Mouse (Mus musculus): Measurements from ENCODE around the gene Khk. TPM values are rescaled to one million over a fixed set of nuclear protein-coding genes. Genes with fewer than 3 reads are reported as not detected.

The Khk gene
- polyA plus RNA-seq, 1 experiment from 2014 or later = 32.5 TPM

GRCm38 (mm10) chr5:30913060-30913841 is 8.0 kb upstream of the Khk start, which contains the start of gene Emilin1:
Emilin1 (plus strand) TSS chr5:30913402.
- peak; percentile 50 for DNase-seq (ENCODE audit: low spot score)

- peak; percentile 15 for DNase-seq (ENCODE audit: low spot score)
These were observed 7.1 kb upstream of the Khk start for GRCm38 (mm10) chr5:30914101-30914635.

- DNase-seq (ENCODE audit: low spot score) = no peak
These were observed 6.4 kb upstream of the Khk start for GRCm38 (mm10) chr5:30914849-30915248.

DNA sequence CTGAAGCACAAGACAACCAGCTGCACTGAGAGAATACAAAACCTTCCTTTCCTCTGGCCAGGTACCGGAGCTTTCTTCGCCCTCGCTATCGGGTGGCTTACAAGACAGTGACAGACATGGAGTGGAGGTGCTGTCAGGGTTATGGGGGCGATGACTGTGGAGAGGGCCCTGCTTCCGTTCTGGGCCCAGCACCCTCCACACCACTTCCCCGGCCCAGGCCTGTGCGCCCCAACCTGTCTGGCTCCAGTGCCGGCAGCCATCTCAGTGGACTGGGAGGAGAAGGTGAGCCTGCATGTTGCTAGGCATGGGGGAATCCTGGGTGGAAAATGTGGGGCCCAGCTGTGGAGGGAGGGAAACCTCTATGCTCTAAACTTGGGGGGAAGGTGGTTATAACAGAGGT is 5.8 kb upstream of the Khk start:
- peak; percentile 46 for DNase-seq (ENCODE audit: low spot score)

GRCm38 (mm10) chr5:30915974-30916433 is 5.2 kb upstream of the Khk start:
- peak; percentile 80 for DNase-seq (ENCODE audit: low spot score)

- DNase-seq (ENCODE audit: low spot score) = no peak
These were observed 4.4 kb upstream of the Khk start for GRCm38 (mm10) chr5:30916841-30917240.

DNA sequence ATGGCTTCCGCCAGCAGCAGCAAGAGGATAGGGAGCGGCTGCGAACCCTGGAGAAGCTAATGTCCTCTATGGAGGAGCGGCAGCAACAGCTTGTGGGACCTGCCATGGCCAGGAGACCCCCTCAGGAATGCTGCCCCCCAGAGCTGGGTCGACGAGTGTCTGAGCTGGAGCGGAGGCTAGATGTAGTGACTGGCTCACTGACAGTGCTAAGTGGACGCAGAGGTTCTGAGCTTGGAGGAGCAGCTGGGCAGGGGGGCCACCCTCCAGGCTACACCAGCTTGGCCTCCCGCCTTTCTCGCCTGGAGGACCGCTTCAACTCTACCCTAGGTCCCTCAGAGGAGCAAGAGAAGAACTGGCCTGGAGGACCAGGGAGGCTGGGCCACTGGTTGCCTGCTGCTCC is 3.9 kb upstream of the Khk start:
- DNase-seq (ENCODE audit: low spot score) = no peak

- DNase-seq (ENCODE audit: low spot score) = no peak
These were observed 3.1 kb upstream of the Khk start for GRCm38 (mm10) chr5:30917891-30918670.

DNA sequence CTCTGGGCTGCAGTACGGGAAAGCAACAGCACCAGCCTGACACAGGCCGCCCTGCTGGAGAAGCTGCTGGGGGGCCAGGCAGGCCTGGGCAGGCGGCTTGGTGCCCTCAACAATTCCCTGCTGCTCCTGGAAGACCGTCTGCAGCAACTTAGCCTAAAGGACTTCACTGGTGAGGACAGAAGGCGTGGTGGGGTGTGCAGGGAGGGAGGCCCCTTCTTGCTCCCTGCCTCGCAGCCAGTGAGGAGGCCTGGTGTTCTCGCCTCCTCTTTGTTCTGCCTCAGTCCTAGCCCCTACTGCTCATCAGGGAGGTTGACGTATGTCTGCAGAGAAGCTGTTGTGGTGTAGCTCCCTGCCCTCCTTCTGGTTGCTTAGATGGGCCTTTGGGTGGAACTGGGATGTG is 2.5 kb upstream of the Khk start:
- DNase-seq (ENCODE audit: low spot score) = no peak

DNA sequence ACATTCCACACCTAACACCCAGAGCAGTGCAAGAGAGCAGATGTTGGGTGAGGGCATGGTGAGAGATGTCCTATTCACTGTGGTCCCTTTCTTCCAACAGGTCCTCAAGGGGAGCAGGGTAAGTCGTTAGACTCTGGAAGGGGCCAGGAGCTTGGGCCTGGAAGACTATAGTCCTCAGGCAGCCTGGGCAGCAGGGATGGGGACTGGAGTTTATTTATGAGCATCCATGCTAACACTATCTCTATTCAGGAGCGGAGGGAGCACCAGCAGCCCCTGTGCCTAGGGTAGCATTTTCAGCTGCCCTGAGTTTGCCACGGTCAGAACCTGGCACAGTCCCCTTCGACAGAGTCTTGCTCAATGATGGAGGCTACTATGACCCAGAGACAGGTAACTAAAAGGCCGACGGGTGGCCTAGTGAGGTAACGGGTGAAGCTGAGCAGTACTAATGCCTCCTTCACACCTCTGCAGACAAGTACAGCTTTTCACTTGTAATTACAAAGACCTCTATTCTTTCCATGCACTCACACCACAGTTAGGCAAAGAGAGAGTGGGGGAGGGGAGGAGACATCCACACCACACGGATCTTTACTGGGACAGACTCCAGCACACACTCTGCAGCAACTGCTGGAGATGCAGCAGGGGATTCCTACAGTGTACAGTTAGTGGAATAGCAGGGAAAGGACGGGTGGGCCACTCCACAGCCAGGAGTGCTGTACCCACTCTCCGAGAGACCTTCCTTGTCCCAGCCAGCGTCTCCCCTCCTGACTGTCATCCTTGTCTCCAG is 1.2 kb upstream of the Khk start:
- DNase-seq (ENCODE audit: low spot score) = no peak

DNA sequence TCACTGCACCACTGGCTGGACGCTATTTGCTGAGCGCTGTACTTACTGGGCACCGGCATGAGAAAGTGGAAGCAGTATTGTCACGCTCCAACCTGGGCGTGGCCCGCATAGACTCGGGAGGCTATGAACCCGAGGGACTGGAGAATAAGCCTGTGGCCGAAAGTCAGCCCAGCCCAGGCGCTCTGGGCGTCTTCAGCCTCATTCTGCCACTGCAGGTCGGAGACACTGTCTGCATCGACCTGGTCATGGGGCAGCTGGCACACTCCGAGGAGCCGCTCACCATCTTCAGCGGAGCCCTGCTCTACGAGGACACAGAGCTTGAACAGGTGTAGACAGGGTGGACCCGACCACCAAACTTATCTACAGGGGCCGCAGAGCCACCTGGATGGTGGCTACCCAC is 610 bp upstream of the Khk start:
- no peak for DNase-seq (ENCODE audit: low spot score)

- no peak for DNase-seq (ENCODE audit: low spot score)
These were observed 1.4 kb downstream of the Khk start for GRCm38 (mm10) chr5:30922581-30923041.

GRCm38 (mm10) chr5:30923119-30923518 is 1.9 kb downstream of the Khk start:
- DNase-seq (ENCODE audit: low spot score) = no peak

DNA sequence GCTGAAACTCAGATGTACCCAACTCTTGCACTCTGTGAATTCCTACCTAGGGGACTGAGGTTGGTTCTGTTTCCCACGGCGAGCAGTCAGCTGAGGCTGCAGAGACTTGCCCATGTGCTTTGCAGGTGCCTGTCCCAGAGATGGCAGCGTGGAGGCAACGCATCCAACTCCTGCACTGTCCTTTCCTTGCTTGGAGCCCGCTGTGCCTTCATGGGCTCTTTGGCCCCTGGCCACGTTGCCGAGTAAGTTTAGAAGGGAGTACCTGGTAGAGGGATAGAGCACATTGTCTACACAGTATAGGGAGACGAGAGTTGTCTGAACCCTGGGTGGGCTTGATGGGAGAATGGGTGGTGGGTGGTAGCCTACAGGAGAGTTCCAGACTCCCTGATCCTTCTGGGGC is 3.4 kb downstream of the Khk start:
- DNase-seq (ENCODE audit: low spot score) = no peak

DNA sequence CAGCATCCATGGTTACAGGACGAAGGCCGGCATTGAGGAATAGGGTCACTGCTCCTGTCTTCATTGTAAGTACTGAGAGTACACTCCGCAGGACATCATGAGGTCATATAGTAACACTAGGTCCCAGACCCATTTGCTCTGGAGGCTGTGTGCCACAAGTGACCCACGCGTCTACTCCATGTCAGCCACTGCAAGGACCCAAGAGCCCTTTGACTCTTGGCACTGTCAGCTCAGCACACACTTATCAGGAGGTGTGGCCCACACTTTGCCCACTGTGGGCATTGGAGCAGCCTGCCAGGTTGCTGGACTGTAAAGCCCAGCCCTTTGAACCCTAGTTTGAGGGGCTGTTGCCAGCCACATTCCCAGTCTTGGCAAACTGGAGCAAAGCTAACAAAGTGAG is 4.0 kb downstream of the Khk start:
- no peak for DNase-seq (ENCODE audit: low spot score)

DNA sequence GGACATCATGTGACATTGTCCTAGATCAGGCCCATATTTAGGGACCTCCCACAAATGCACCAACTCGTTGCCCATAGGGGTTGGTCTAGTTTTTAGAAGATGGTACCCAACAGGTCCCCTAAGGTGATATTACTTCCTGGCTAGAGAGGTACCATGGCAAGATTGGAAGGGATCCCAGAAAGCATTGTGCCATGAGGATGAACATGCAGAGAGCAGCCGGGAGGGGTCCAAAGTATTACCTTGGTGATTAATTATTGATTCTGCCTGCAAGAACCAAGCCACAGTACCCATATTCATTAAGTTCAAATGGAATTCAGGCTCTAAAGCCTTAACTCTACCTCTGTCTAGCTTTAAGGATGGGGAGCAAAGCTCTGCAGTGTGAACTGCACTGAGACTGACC is 4.8 kb downstream of the Khk start:
- no peak for DNase-seq (ENCODE audit: low spot score)

- peak; percentile 43 for DNase-seq (ENCODE audit: low spot score)
These were observed 6.8 kb downstream of the Khk start for GRCm38 (mm10) chr5:30927945-30928529.

DNA sequence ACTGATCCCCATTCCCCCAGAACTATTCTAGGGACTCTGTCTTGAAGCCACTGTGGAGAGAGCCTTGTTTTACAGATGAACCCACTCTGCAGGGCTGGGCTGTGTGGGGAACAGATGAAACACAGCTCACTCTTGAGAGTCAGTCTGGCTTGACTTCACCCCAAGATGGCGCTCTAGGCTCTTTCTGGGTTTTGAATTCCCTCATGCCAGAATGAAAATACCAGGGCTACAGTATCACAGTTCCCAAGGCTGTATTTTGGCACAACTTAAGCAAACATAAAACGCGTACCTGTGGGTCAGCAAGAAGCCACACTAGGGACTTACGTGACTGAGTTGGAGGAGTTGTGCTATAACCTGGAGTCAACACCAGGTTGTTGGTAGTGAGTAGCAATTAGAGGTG is 8.9 kb downstream of the Khk start:
- DNase-seq (ENCODE audit: low spot score) = peak; percentile 50

DNA sequence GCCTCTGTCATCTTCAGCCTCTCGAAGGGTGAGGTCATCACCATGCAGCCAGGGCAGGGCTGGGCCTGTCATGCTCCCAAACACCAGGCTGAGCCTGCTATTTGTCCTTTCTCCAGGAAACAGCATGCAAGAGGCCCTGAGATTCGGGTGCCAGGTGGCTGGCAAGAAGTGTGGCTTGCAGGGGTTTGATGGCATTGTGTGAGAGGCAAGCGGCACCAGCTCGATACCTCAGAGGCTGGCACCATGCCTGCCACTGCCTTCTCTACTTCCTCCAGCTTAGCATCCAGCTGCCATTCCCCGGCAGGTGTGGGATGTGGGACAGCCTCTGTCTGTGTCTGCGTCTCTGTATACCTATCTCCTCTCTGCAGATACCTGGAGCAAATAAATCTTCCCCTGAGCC is 9.6 kb downstream of the Khk start:
- no peak for DNase-seq (ENCODE audit: low spot score)

GRCm38 (mm10) chr5:30931378-30931777 is 10.1 kb downstream of the Khk start:
- no peak for DNase-seq (ENCODE audit: low spot score)

- DNase-seq (ENCODE audit: low spot score) = no peak
These were observed 12.5 kb downstream of the Khk start for GRCm38 (mm10) chr5:30933705-30934104.
